Mouse (Mus musculus) kidney, adult 2 months (tissue): ENCODE data around the gene Ncor2. TPM values are rescaled to one million over a fixed set of nuclear protein-coding genes. Genes with fewer than 3 reads are reported as not detected.

Experiments used
- DNase-seq: peaks from one replicate; pipeline ENCODE4 v3.0.0; 2021
- H3K27ac ChIP-seq: fragments of 200-500 bp; 2 replicates; pipeline ENCODE4 v1.5.1; 2012; ENCODE audit warnings: low read depth, low read length, control low read depth, inconsistent platforms; ENCODE audit not compliant: insufficient read depth
- H3K27me3 ChIP-seq: fragments of 200-500 bp; replicated peaks from 2 replicates; pipeline ENCODE4 v1.6.1; 2012; ENCODE audit warnings: mild to moderate bottlenecking, moderate library complexity, low read length, inconsistent platforms; ENCODE audit not compliant: control insufficient read depth, insufficient read depth
- H3K36me3 ChIP-seq: fragments of 200-500 bp; 2 replicates; pipeline ENCODE4 v1.6.1; 2012; ENCODE audit warnings: mild to moderate bottlenecking, moderate library complexity, low read length, inconsistent platforms; ENCODE audit not compliant: control insufficient read depth, insufficient read depth
- H3K4me1 ChIP-seq: fragments of 200-500 bp; 2 replicates; pipeline ENCODE4 v1.6.1; 2011; ENCODE audit warnings: low read length; ENCODE audit not compliant: control insufficient read depth, insufficient read depth
- H3K4me3 ChIP-seq: fragments of 200-500 bp; 2 replicates; pipeline ENCODE4 v1.5.1; 2011; ENCODE audit warnings: mild to moderate bottlenecking, low read depth, low read length, control low read depth; ENCODE audit not compliant: insufficient read depth
- CTCF ChIP-seq: fragments of 200-500 bp; conservative IDR thresholded peaks from 2 replicates; pipeline ENCODE4 v1.5.1; 2011; ENCODE audit warnings: low read depth, mild to moderate bottlenecking, control low read depth, low read length, moderate library complexity, mixed read lengths; ENCODE audit not compliant: insufficient read depth, insufficient read length
- POLR2A ChIP-seq: fragments of 200-500 bp; IDR thresholded peaks from one replicate; pipeline ENCODE4 v1.6.1; 2011; ENCODE audit warnings: low read depth, low read length, control low read depth
- WGBS: fragments of 180-500 bp; shearing (Covaris S2); methylation state at CpG from one replicate; pipeline ENCODE4 v1.1.7; 2018; 5-methylcytosine and 5-hydroxymethylcytosine counted together
- polyA plus RNA-seq: library from polyadenylated mRNA; depleted of rRNA; stranded (reverse); fragments of >200 nt; gene quantifications from 2 replicates; pipeline ENCODE4 v1.2.3, GENCODE M21; 2012

Gene Ncor2
- polyA plus RNA-seq, 1 experiment, result 38.8 TPM

GRCm38 (mm10) chr5:125153201-125153816 lies 25.7 kb downstream of the Ncor2 start:
- 86% methylated on average over 11 of the region's 11 CpGs for WGBS
- Histone ChIP-seq H3K27ac (no peak overlapping the region), H3K4me1 (peaks cover 38% of the 10 kb centered on the region), H3K36me3 (no peaks in the 10 kb centered on the region), H3K4me3 (no peak overlapping the region), H3K27me3 (no peaks in the 10 kb centered on the region)
- no peak for TF ChIP-seq CTCF
- TF ChIP-seq POLR2A, result no peak
- DNase-seq, result no peak

- Histone ChIP-seq H3K27me3 (no peaks in the 10 kb centered on the region), H3K4me3 (no peak overlapping the region), H3K4me1 (peaks cover 33% of the 10 kb centered on the region), H3K27ac (no peak overlapping the region), H3K36me3 (no peaks in the 10 kb centered on the region)
- no peak for TF ChIP-seq CTCF
- TF ChIP-seq POLR2A, result no peak
- DNase-seq, result peak; percentile 78
- WGBS, result 55% methylated on average over 17 of the region's 17 CpGs
Observed at GRCm38 (mm10) chr5:125151872-125152534, 27.0 kb downstream of the Ncor2 start.

GRCm38 (mm10) chr5:125150951-125151564 lies 28.0 kb downstream of the Ncor2 start:
- peak; percentile 83 for DNase-seq
- Histone ChIP-seq H3K4me1 (peaks cover 29% of the 10 kb centered on the region), H3K27ac (no peak overlapping the region), H3K36me3 (no peaks in the 10 kb centered on the region), H3K4me3 (no peak overlapping the region), H3K27me3 (no peaks in the 10 kb centered on the region)
- TF ChIP-seq CTCF (no peak), POLR2A (no peak)
- 25% methylated on average over 10 of the region's 10 CpGs for WGBS

GRCm38 (mm10) chr5:125149142-125149541 lies 29.9 kb downstream of the Ncor2 start:
- Histone ChIP-seq H3K4me3 (no peak overlapping the region), H3K4me1 (peaks cover 26% of the 10 kb centered on the region), H3K36me3 (no peaks in the 10 kb centered on the region), H3K27me3 (no peaks in the 10 kb centered on the region), H3K27ac (no peak overlapping the region)
- WGBS, result 74% methylated on average over 17 of the region's 17 CpGs
- TF ChIP-seq POLR2A (no peak), CTCF (no peak)
- DNase-seq, result no peak

- peak; percentile 79 for DNase-seq
- Histone ChIP-seq H3K27ac (no peak overlapping the region), H3K4me3 (no peak overlapping the region), H3K4me1 (peaks cover 26% of the 10 kb centered on the region), H3K36me3 (no peaks in the 10 kb centered on the region), H3K27me3 (no peaks in the 10 kb centered on the region)
- TF ChIP-seq CTCF (no peak), POLR2A (no peak)
- 26% methylated on average over 5 of the region's 5 CpGs for whole genome bisulfite sequencing
Observed at GRCm38 (mm10) chr5:125148686-125149085, 30.3 kb downstream of the Ncor2 start.

GRCm38 (mm10) chr5:125148173-125148572 lies 30.8 kb downstream of the Ncor2 start:
- Histone ChIP-seq H3K36me3 (no peaks in the 10 kb centered on the region), H3K4me3 (no peak overlapping the region), H3K27ac (no peak overlapping the region), H3K27me3 (no peaks in the 10 kb centered on the region), H3K4me1 (peaks cover 26% of the 10 kb centered on the region)
- DNase-seq, result peak; percentile 33
- WGBS, result 45% methylated on average over 10 of the region's 10 CpGs
- TF ChIP-seq CTCF (no peak), POLR2A (no peak)

GRCm38 (mm10) chr5:125147124-125147523 lies 31.9 kb downstream of the Ncor2 start:
- Histone ChIP-seq H3K36me3 (no peaks in the 10 kb centered on the region), H3K27ac (no peak overlapping the region), H3K27me3 (no peaks in the 10 kb centered on the region), H3K4me1 (peaks cover 27% of the 10 kb centered on the region), H3K4me3 (no peak overlapping the region)
- TF ChIP-seq CTCF (no peak), POLR2A (no peak)
- WGBS, result 79% methylated on average over 5 of the region's 5 CpGs
- no peak for DNase-seq
